Mouse (Mus musculus): ENCODE measurements at regions not wholly inside any gene's neighbourhood (a gene's known extent, or its start where the extent isn't known, plus 50 kb on each side); places are given as distances from the start of the nearest gene placed in this dataset.

GRCm38 (mm10) chr3:66375088-66375910, 78.7 kb upstream of the Veph1 start:
- Histone ChIP-seq H3K79me2 (ENCODE audit: control insufficient read depth, insufficient read depth, low read length) (no peaks in the 10 kb centered on the region), H3K4me3 (ENCODE audit: insufficient read depth, low read depth, low read length) (no peak overlapping the region), H3K4me1 (ENCODE audit: control insufficient read depth, insufficient read depth, low read length) (no peaks in the 10 kb centered on the region), H3K9ac (ENCODE audit: low read depth, low read length) (no peak overlapping the region), H3K36me3 (ENCODE audit: control insufficient read depth, insufficient read depth, low read length) (no peaks in the 10 kb centered on the region), H3K27ac (replicated peaks; ENCODE audit: insufficient read depth, low read depth, low read length) (no peak overlapping the region), H3K27me3 (ENCODE audit: control insufficient read depth, insufficient read depth, low read length) (no peaks in the 10 kb centered on the region)
- WGBS, result 80% methylated on average over 14 of the region's 14 CpGs
- TF ChIP-seq CTCF (IDR thresholded peaks at IDR 0.05; ENCODE audit: low read depth, low read length), result no peak
- no peak for TF ChIP-seq POLR2A (IDR thresholded peaks at IDR 0.05; ENCODE audit: extremely low read depth, insufficient read depth, low read length)
- DNase-seq (ENCODE audit: extremely low read depth, low read depth, low spot score), result no peak

- 80% methylated on average over 4 of the region's 4 CpGs for WGBS
- no peaks in the 10 kb centered on the region for H3K4me1 ChIP-seq (ENCODE audit: control insufficient read depth, insufficient read depth, low read length)
- H3K4me3 ChIP-seq (ENCODE audit: insufficient read depth, low read depth, low read length), result no peak overlapping the region
- no peak overlapping the region for H3K9ac ChIP-seq (ENCODE audit: low read depth, low read length)
- no peaks in the 10 kb centered on the region for H3K36me3 ChIP-seq (ENCODE audit: control insufficient read depth, insufficient read depth, low read length)
- H3K27me3 ChIP-seq (ENCODE audit: control insufficient read depth, insufficient read depth, low read length), result no peaks in the 10 kb centered on the region
- H3K79me2 ChIP-seq (ENCODE audit: control insufficient read depth, insufficient read depth, low read length), result no peaks in the 10 kb centered on the region
- no peak overlapping the region for H3K27ac ChIP-seq (replicated peaks; ENCODE audit: insufficient read depth, low read depth, low read length)
- TF ChIP-seq POLR2A (IDR thresholded peaks at IDR 0.05; ENCODE audit: extremely low read depth, insufficient read depth, low read length) (no peak), CTCF (IDR thresholded peaks at IDR 0.05; ENCODE audit: low read depth, low read length) (no peak)
- no peak for DNase-seq (ENCODE audit: extremely low read depth, low read depth, low spot score)
These were observed 78.0 kb upstream of the Veph1 start for GRCm38 (mm10) chr3:66374603-66375002.

- Histone ChIP-seq H3K36me3 (ENCODE audit: control insufficient read depth, insufficient read depth, low read length) (no peaks in the 10 kb centered on the region), H3K4me3 (ENCODE audit: insufficient read depth, low read depth, low read length) (no peak overlapping the region), H3K4me1 (ENCODE audit: control insufficient read depth, insufficient read depth, low read length) (no peaks in the 10 kb centered on the region), H3K27me3 (ENCODE audit: control insufficient read depth, insufficient read depth, low read length) (no peaks in the 10 kb centered on the region), H3K79me2 (ENCODE audit: control insufficient read depth, insufficient read depth, low read length) (no peaks in the 10 kb centered on the region), H3K27ac (replicated peaks; ENCODE audit: insufficient read depth, low read depth, low read length) (no peak overlapping the region), H3K9ac (ENCODE audit: low read depth, low read length) (no peak overlapping the region)
- TF ChIP-seq CTCF (IDR thresholded peaks at IDR 0.05; ENCODE audit: low read depth, low read length), result no peak
- no peak for TF ChIP-seq POLR2A (IDR thresholded peaks at IDR 0.05; ENCODE audit: extremely low read depth, insufficient read depth, low read length)
- 82% methylated on average over 8 of the region's 8 CpGs for WGBS
- DNase-seq (ENCODE audit: extremely low read depth, low read depth, low spot score), result no peak
These were observed 77.4 kb upstream of the Veph1 start for GRCm38 (mm10) chr3:66373807-66374575.
